Mouse (Mus musculus) heart, embryonic 11.5 days (tissue): ENCODE measurements at regions not wholly inside any gene's neighbourhood (a gene's known extent, or its start where the extent isn't known, plus 50 kb on each side); places are given as distances from the start of the nearest gene placed in this dataset.

ENCODE experiments used
- ATAC-seq: fragments of 200-750 bp; cut with Nextera tagmentation; replicated peaks from 2 replicates; pipeline ENCODE4 v1.8.0; 2017; ENCODE audit warnings: moderate library complexity; ENCODE audit not compliant: insufficient number of reproducible peaks, low FRiP score, low TSS enrichment
- H3K27ac ChIP-seq: fragments of 300-500 bp; sonication (generic); 2 replicates; pipeline ENCODE4 v1.5.1; 2014; ENCODE audit warnings: mild to moderate bottlenecking, low read depth, low read length
- H3K27me3 ChIP-seq: fragments of 300-500 bp; sonication (generic); 2 replicates; pipeline ENCODE4 v1.6.1; 2014; ENCODE audit warnings: mild to moderate bottlenecking, low read length, mixed read lengths; ENCODE audit not compliant: control insufficient read depth, insufficient read depth
- H3K36me3 ChIP-seq: fragments of 300-500 bp; sonication (generic); 2 replicates; pipeline ENCODE4 v1.6.1; 2014; ENCODE audit warnings: mild to moderate bottlenecking, low read length, moderate library complexity, mixed read lengths; ENCODE audit not compliant: control insufficient read depth, insufficient read depth
- H3K4me1 ChIP-seq: fragments of 300-500 bp; sonication (generic); 2 replicates; pipeline ENCODE4 v1.6.1; 2014; ENCODE audit warnings: low read length; ENCODE audit not compliant: control insufficient read depth, insufficient read depth
- H3K4me2 ChIP-seq: fragments of 300-500 bp; sonication (generic); 2 replicates; pipeline ENCODE4 v1.6.1; 2014; ENCODE audit warnings: mild to moderate bottlenecking, moderate library complexity
- H3K4me3 ChIP-seq: fragments of 300-500 bp; sonication (generic); 2 replicates; pipeline ENCODE4 v1.5.1; 2014; ENCODE audit warnings: low read depth, low read length
- H3K9ac ChIP-seq: fragments of 300-500 bp; sonication (generic); 2 replicates; pipeline ENCODE4 v1.6.1; 2014; ENCODE audit warnings: mild to moderate bottlenecking, low read depth, low read length, moderate library complexity
- H3K9me3 ChIP-seq: fragments of 300-500 bp; sonication (generic); replicated peaks from 2 replicates; pipeline ENCODE4 v1.6.1; 2016; ENCODE audit warnings: low read length; ENCODE audit not compliant: control insufficient read depth
- WGBS: fragments of 180-500 bp; shearing (Covaris S2); extraction: QIAGEN DNeasy Blood & Tissue Kit; methylation state at CpG from one replicate; pipeline ENCODE4 v1.1.7; 2014; ENCODE audit not compliant: insufficient replicate concordance; 5-methylcytosine and 5-hydroxymethylcytosine counted together

- peak overlapping the region; percentile 68 for H3K27ac ChIP-seq
- WGBS: 38% methylated on average over 2 of the region's 2 CpGs
Observed at GRCm38 (mm10) chr2:30697851-30698250, 103.0 kb downstream of the Cstad start.

GRCm38 (mm10) chr2:30695771-30696456 is 101.1 kb downstream of the Cstad start:
- peaks cover 76% of the 10 kb centered on the region for H3K4me1 ChIP-seq
- H3K36me3 ChIP-seq: no peaks in the 10 kb centered on the region
- H3K9ac ChIP-seq: peak overlapping the region; percentile 11; the same call in 1 of the 2 replicates
- no peaks in the 10 kb centered on the region for H3K9me3 ChIP-seq
- ATAC-seq: no peak
- H3K4me2 ChIP-seq: peak overlapping the region; percentile 5; the same call in 1 of the 2 replicates
- H3K27me3 ChIP-seq: no peaks in the 10 kb centered on the region
- H3K4me3 ChIP-seq: no peak overlapping the region
- 24% methylated on average over 11 of the region's 11 CpGs for WGBS
- peak overlapping the region; percentile 73 for H3K27ac ChIP-seq

More at GRCm38 (mm10) chr2:30697851-30698250, 103.0 kb downstream of the Cstad start:
- no peaks in the 10 kb centered on the region for H3K27me3 ChIP-seq
- ATAC-seq: no peak
- peaks cover 65% of the 10 kb centered on the region for H3K4me1 ChIP-seq
- H3K4me2 ChIP-seq: no peak overlapping the region
- H3K9ac ChIP-seq: no peak overlapping the region
- no peak overlapping the region for H3K4me3 ChIP-seq
- no peaks in the 10 kb centered on the region for H3K9me3 ChIP-seq
- no peaks in the 10 kb centered on the region for H3K36me3 ChIP-seq

GRCm38 (mm10) chr2:30695041-30695440 is 100.2 kb downstream of the Cstad start:
- H3K27ac ChIP-seq: peak overlapping the region; percentile 73
- peaks cover 75% of the 10 kb centered on the region for H3K4me1 ChIP-seq
- H3K9ac ChIP-seq: no peak overlapping the region; the same call in 1 of the 2 replicates

GRCm38 (mm10) chr2:30693206-30694035 is 98.6 kb downstream of the Cstad start:
- Histone ChIP-seq H3K4me3 (peak overlapping the region; percentile 39), H3K9me3 (no peaks in the 10 kb centered on the region), H3K27me3 (no peaks in the 10 kb centered on the region), H3K4me2 (peak overlapping the region; percentile 77), H3K9ac (peak overlapping the region; percentile 79), H3K36me3 (no peaks in the 10 kb centered on the region), H3K4me1 (peaks cover 60% of the 10 kb centered on the region), H3K27ac (peak overlapping the region; percentile 98)
- ATAC-seq: peak; percentile 53; the same call in 1 of the 2 replicates
- WGBS: 1% methylated on average over 41 of the region's 41 CpGs

More at GRCm38 (mm10) chr2:30695041-30695440, 100.2 kb downstream of the Cstad start:
- H3K4me3 ChIP-seq: no peak overlapping the region
- 79% methylated on average over 1 of the region's 1 CpGs for WGBS
- no peak for ATAC-seq
- H3K36me3 ChIP-seq: no peaks in the 10 kb centered on the region
- no peaks in the 10 kb centered on the region for H3K27me3 ChIP-seq
- no peak overlapping the region for H3K4me2 ChIP-seq
- no peaks in the 10 kb centered on the region for H3K9me3 ChIP-seq

GRCm38 (mm10) chr2:30692561-30693205 is 97.8 kb downstream of the Cstad start:
- H3K4me1 ChIP-seq: peaks cover 53% of the 10 kb centered on the region
- no peaks in the 10 kb centered on the region for H3K27me3 ChIP-seq
- H3K9me3 ChIP-seq: no peaks in the 10 kb centered on the region
- H3K36me3 ChIP-seq: no peaks in the 10 kb centered on the region
- peak overlapping the region; percentile 39; the same call in 1 of the 2 replicates for H3K4me3 ChIP-seq
- H3K27ac ChIP-seq: peak overlapping the region; percentile 98
- H3K4me2 ChIP-seq: peak overlapping the region; percentile 77
- H3K9ac ChIP-seq: peak overlapping the region; percentile 52
- WGBS: 3% methylated on average over 13 of the region's 13 CpGs
- peak; percentile 50 for ATAC-seq

GRCm38 (mm10) chr2:30691857-30692560 is 97.2 kb downstream of the Cstad start:
- Histone ChIP-seq H3K9me3 (no peaks in the 10 kb centered on the region), H3K4me2 (peak overlapping the region; percentile 77; the same call in 1 of the 2 replicates), H3K27ac (peak overlapping the region; percentile 98), H3K36me3 (no peaks in the 10 kb centered on the region), H3K27me3 (no peaks in the 10 kb centered on the region), H3K4me3 (no peak overlapping the region), H3K9ac (peak overlapping the region; percentile 52; the same call in 1 of the 2 replicates), H3K4me1 (peaks cover 53% of the 10 kb centered on the region)
- ATAC-seq: no peak
- 8% methylated on average over 11 of the region's 11 CpGs for WGBS

- Histone ChIP-seq H3K4me3 (no peak overlapping the region), H3K27me3 (no peaks in the 10 kb centered on the region), H3K27ac (peak overlapping the region; percentile 98), H3K9ac (0 out of 2 replicates have a peak overlapping the region, but pooled peaks have one; percentile 39), H3K36me3 (no peaks in the 10 kb centered on the region), H3K4me1 (peaks cover 52% of the 10 kb centered on the region), H3K4me2 (no peak overlapping the region), H3K9me3 (no peaks in the 10 kb centered on the region)
- ATAC-seq: no peak
- 82% methylated on average over 17 of the region's 17 CpGs for WGBS
Observed at GRCm38 (mm10) chr2:30690925-30691856, 96.4 kb downstream of the Cstad start.
